Mouse (Mus musculus): Measurements from ENCODE around the gene Dock2. TPM values are rescaled to one million over a fixed set of nuclear protein-coding genes. Genes with fewer than 3 reads are reported as not detected.
"Not testable (repeated sequence)": the region's sequence is repeated elsewhere in the genome, so short reads cannot be mapped to it uniquely, and the experiment has no call there.

The Dock2 gene
- 1 to 10 TPM; 1.9 to 6.0 TPM for total RNA-seq (2021)
- long read RNA-seq, experiment 1, result 0 reads
- long read RNA-seq, experiment 2, partial matches to known transcripts, result 2 of 2 reads
- long read RNA-seq, experiment 2, other reads (novel, unspliced or antisense), result 0 of 2 reads

GRCm38 (mm10) chr11:34783587-34784043 is at the start of gene Dock2:
Gene Dock2 (minus strand): TSS chr11:34783892.
- DNase-seq, result peak; percentile 30 to 55

GRCm38 (mm10) chr11:34832678-34833077 is 49.0 kb upstream of the Dock2 start:
- DNase-seq, result no peak

- DNase-seq, result no peak
Observed at GRCm38 (mm10) chr11:34827803-34828202, 44.1 kb upstream of the Dock2 start.

- no peak for DNase-seq
Observed at GRCm38 (mm10) chr11:34826940-34827339, 43.2 kb upstream of the Dock2 start.

GRCm38 (mm10) chr11:34824791-34825190 is 41.1 kb upstream of the Dock2 start:
- DNase-seq, result peak in 1 of 2 experiments; percentile 11

- peak in 1 of 2 experiments; percentile 31 for DNase-seq
Observed at GRCm38 (mm10) chr11:34814767-34815166, 31.1 kb upstream of the Dock2 start.

- no peak for DNase-seq
Observed at GRCm38 (mm10) chr11:34814319-34814718, 30.6 kb upstream of the Dock2 start.

GRCm38 (mm10) chr11:34805026-34805425 is 21.3 kb upstream of the Dock2 start:
- DNase-seq, result not testable (repeated sequence)

- not testable (repeated sequence) for DNase-seq
Observed at GRCm38 (mm10) chr11:34798066-34798465, 14.4 kb upstream of the Dock2 start.

- DNase-seq, result peak in 1 of 2 experiments; percentile 33
Observed at GRCm38 (mm10) chr11:34796097-34796496, 12.4 kb upstream of the Dock2 start.

- no peak for DNase-seq
Observed at GRCm38 (mm10) chr11:34791872-34792271, 8.2 kb upstream of the Dock2 start.

GRCm38 (mm10) chr11:34784864-34785263 is 1.2 kb upstream of the Dock2 start:
- no peak for DNase-seq

- peak; percentile 30 to 59 for DNase-seq
Observed at GRCm38 (mm10) chr11:34782516-34783430, 919 bp downstream of the Dock2 start.

GRCm38 (mm10) chr11:34780786-34781185 is 2.9 kb downstream of the Dock2 start:
- DNase-seq, result no peak

GRCm38 (mm10) chr11:34779966-34780365 is 3.7 kb downstream of the Dock2 start:
- no peak for DNase-seq

- peak in 1 of 2 experiments; percentile 27 for DNase-seq
Observed at GRCm38 (mm10) chr11:34778351-34778750, 5.3 kb downstream of the Dock2 start.

- no peak for DNase-seq
Observed at GRCm38 (mm10) chr11:34777529-34777928, 6.2 kb downstream of the Dock2 start.

- DNase-seq, result no peak
Observed at GRCm38 (mm10) chr11:34776054-34776453, 7.6 kb downstream of the Dock2 start.

- DNase-seq, result no peak
Observed at GRCm38 (mm10) chr11:34774636-34775035, 9.1 kb downstream of the Dock2 start.

- peak in 1 of 2 experiments; percentile 26 for DNase-seq
Observed at GRCm38 (mm10) chr11:34773304-34773895, 10.3 kb downstream of the Dock2 start.

- peak; percentile 59 to 80 for DNase-seq
Observed at GRCm38 (mm10) chr11:34771221-34771986, 12.3 kb downstream of the Dock2 start.

- DNase-seq, result no peak
Observed at GRCm38 (mm10) chr11:34770666-34771065, 13.0 kb downstream of the Dock2 start.
